Comparison of ENCODE assay signal across 1 mouse cellular context in genomic region chr15:102295633-102296367, GRCm38 (mm10).
TF ChIP-seq lines count a peak whose summit lies in the region.

TSS of gene Espl1 (plus strand) at chr15:102296266.

TF ChIP-seq in CH12.LX, 34 proteins besides CTCF, POLR2A, EP300 and RAD21 (continued from another document):
- peak; percentile 96 for TF ChIP-seq MXI1 (IDR thresholded peaks at IDR 0.05; ENCODE audit: low read depth, low read length)
- TF ChIP-seq CHD2 (IDR thresholded peaks at IDR 0.05; ENCODE audit: low read length) = peak; percentile 84
- TF ChIP-seq HCFC1 (IDR thresholded peaks at IDR 0.05; ENCODE audit: low read depth, low read length) = peak; percentile 99
- no peak for TF ChIP-seq ZNF384 (IDR thresholded peaks at IDR 0.05; ENCODE audit: low read depth, low read length)
- TF ChIP-seq GABPA (IDR thresholded peaks at IDR 0.05; ENCODE audit: insufficient replicate concordance, low read depth, low read length) = peak; percentile 77; the same call in 1 of the 2 replicates
